Mouse (Mus musculus): ENCODE measurements around the gene Plxdc1. TPM values are rescaled to one million over a fixed set of nuclear protein-coding genes. Genes with fewer than 3 reads are reported as not detected.

Plxdc1 gene
- polyA plus RNA-seq, 1 experiment from 2014 or later, result 1.4 TPM

DNA sequence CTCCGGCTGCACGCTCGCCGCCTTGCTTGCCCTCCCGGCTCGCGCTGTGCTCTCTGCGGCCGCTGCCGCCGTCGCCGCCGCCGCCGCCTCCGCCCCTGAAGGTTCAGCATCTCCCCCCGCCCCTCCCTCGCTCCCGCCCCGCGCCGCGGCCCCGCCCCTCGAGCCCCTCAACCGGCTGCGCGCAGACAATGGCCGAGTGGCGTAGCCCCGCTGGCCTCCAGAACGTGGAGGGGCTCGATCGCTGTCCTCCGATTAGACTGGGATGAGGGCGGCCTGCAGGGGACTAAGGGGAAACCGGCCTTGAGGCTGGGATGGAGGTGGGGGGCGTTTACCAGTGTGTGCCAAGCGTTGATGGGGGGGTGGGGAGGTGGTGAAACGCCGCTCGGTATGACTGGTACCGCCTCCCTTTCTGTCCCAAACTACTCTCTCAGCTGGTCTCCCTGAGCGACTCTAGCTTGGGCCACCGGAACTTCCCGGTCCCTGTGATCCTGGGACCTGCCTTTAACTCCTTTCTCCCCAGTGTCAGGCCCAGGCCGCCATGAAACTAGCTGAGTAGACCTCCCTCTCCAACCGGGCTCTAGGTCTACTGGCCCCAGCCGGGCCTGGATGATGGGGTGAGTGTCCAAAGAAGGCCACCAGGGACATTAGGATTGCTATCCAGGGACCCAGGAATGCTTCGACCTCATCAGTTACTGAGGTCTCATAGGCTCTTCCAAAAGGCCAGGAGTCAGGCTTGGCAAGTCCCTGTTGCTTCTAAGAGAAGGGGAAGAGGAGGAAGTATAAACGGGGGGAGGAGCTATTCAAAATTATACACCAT, 36.5 kb upstream of the Plxdc1 start, which contains the start of gene Cacnb1:
TSS of gene Cacnb1 (minus strand) at position 480 of the 817 bp plus-strand sequence.
- H3K27ac ChIP-seq (replicated peaks), result peak within 1 kb of the TSS; percentile 93
- H3K27me3 ChIP-seq, result no peaks in the 10 kb centered on the region
- H3K4me1 ChIP-seq (replicated peaks), result peaks cover 53% of the 10 kb centered on the region
- WGBS, result under 1% methylated on average over 47 of the region's 52 CpGs
- peak within 1 kb of the TSS; percentile 85 for H3K9ac ChIP-seq
- H3K4me2 ChIP-seq, result peak within 1 kb of the TSS; percentile 82
- peak within 1 kb of the TSS; percentile 75 for H3K4me3 ChIP-seq
- H3K36me3 ChIP-seq, result peaks cover 7% of the 10 kb centered on the region; the same call in 1 of the 2 replicates
- no peaks in the 10 kb centered on the region for H3K9me3 ChIP-seq
- ATAC-seq (ENCODE audit: low FRiP score, low read depth), result peak; percentile 68

DNA sequence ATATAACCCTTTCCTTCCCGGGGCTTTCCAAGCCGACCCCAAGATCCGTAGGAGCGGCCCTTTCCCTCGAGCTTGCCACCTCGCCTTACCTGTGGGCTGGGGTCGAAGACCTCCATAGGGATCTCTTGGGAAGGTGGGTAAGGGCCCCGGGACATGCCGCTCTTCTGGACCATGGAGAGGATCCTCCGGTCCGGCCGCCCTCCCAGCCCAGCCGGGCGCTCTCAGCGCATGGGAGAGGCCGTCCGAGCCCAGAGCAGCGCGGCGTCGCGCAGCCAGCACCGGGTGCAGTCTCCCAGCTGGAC, 36.0 kb upstream of the Plxdc1 start:
- WGBS, result under 1% methylated on average over 23 of the region's 23 CpGs
- Histone ChIP-seq H3K4me1 (replicated peaks) (peaks cover 48% of the 10 kb centered on the region), H3K4me2 (peak overlapping the region; percentile 82), H3K27me3 (no peaks in the 10 kb centered on the region), H3K4me3 (peak overlapping the region; percentile 75), H3K9ac (peak overlapping the region; percentile 85), H3K36me3 (peaks cover 12% of the 10 kb centered on the region), H3K9me3 (no peaks in the 10 kb centered on the region), H3K27ac (replicated peaks) (peak overlapping the region; percentile 93)
- ATAC-seq (ENCODE audit: low FRiP score, low read depth), result peak; percentile 35

DNA sequence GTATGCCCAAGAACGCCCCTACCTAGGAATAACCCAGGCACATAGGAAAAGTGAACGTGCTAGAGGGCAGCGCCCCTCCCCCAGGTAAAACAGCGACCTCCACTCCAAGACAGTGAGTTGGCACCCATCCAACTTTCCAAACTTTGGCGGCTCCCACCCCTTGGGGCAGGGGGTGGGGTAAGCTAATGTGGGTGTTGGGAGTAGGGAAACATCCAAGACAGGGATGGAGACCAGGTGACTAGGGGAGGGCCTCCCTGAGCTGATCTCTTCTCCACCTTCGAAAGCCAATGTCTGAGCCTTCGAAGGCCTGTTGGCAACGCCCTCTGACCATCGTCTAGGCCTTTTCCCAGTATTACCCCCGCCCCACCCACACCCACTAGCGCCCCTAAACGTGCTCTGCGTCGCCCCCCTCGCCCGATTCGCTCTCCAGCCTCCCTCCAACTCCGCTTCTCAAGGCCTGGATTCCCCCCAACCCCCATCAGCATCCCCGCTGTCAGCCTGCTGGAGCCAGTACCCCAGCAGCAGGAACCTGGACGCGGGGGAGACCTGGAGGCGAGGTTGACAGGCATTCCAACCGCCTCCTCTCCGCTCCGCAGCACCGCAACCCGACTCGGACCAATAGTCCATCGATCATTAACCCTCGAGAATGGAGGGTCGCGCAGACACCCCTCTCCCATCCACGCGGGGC, 35.5 kb upstream of the Plxdc1 start:
- Histone ChIP-seq H3K27ac (replicated peaks) (peak overlapping the region; percentile 93), H3K9me3 (no peaks in the 10 kb centered on the region), H3K4me2 (peak overlapping the region; percentile 82), H3K27me3 (no peaks in the 10 kb centered on the region), H3K36me3 (peaks cover 17% of the 10 kb centered on the region), H3K4me1 (replicated peaks) (peaks cover 48% of the 10 kb centered on the region), H3K4me3 (peak overlapping the region; percentile 75), H3K9ac (peak overlapping the region; percentile 85)
- ATAC-seq (ENCODE audit: low FRiP score, low read depth), result peak; percentile 17; the same call in 1 of the 2 replicates
- 5% methylated on average over 33 of the region's 34 CpGs for WGBS

DNA sequence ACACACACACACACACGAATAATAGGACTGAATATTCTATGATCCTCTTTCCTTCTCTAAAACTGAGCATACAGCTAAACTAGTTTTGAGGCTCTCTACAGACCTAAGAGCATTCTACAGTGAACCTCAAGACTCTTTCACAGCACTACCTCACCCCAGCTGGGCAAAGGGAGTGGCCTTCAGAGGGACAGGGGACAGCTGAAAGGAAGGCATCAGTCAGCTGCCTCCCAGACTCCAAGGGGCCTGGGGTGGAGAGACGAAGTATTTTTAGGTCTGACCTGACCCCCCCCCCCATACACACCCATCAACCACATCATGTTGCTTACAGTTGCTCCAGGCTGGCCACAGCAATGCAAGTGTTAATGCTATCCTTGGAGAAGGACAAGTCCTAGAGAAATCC, 34.9 kb upstream of the Plxdc1 start:
- Histone ChIP-seq H3K4me2 (peak overlapping the region; percentile 82), H3K27me3 (no peaks in the 10 kb centered on the region), H3K9me3 (no peaks in the 10 kb centered on the region), H3K4me1 (replicated peaks) (peaks cover 47% of the 10 kb centered on the region), H3K36me3 (peaks cover 23% of the 10 kb centered on the region), H3K9ac (peak overlapping the region; percentile 85), H3K4me3 (peak overlapping the region; percentile 75), H3K27ac (replicated peaks) (peak overlapping the region; percentile 93)
- WGBS, result 28% methylated on average over 2 of the region's 2 CpGs
- ATAC-seq (ENCODE audit: low FRiP score, low read depth), result no peak

DNA sequence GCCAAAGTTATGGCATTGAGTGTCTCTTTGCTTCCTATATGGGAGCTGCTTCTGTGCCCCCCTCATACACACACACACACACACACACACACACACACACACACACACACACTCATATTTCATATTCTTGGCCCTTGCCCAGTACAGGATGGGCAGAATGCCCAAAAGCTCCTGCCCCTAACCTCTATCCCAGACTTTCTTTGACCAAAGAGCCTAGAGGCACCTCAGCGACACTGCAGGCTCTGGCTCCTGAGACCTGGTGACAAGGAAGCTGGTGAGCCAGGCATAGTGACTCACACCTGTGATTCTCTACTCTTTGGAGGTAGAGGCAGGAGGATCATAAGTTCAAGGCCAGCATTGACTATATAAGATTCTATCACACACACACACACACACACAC, 34.5 kb upstream of the Plxdc1 start:
- H3K9me3 ChIP-seq, result no peaks in the 10 kb centered on the region
- WGBS, result 36% methylated on average over 1 of the region's 1 CpGs
- peak overlapping the region; percentile 66; the same call in 1 of the 2 replicates for H3K27ac ChIP-seq (replicated peaks)
- peaks cover 27% of the 10 kb centered on the region for H3K36me3 ChIP-seq
- no peak for ATAC-seq (ENCODE audit: low FRiP score, low read depth)
- H3K27me3 ChIP-seq, result no peaks in the 10 kb centered on the region
- H3K9ac ChIP-seq, result peak overlapping the region; percentile 85
- peak overlapping the region; percentile 75 for H3K4me3 ChIP-seq
- H3K4me2 ChIP-seq, result peak overlapping the region; percentile 82
- peaks cover 43% of the 10 kb centered on the region for H3K4me1 ChIP-seq (replicated peaks)

DNA sequence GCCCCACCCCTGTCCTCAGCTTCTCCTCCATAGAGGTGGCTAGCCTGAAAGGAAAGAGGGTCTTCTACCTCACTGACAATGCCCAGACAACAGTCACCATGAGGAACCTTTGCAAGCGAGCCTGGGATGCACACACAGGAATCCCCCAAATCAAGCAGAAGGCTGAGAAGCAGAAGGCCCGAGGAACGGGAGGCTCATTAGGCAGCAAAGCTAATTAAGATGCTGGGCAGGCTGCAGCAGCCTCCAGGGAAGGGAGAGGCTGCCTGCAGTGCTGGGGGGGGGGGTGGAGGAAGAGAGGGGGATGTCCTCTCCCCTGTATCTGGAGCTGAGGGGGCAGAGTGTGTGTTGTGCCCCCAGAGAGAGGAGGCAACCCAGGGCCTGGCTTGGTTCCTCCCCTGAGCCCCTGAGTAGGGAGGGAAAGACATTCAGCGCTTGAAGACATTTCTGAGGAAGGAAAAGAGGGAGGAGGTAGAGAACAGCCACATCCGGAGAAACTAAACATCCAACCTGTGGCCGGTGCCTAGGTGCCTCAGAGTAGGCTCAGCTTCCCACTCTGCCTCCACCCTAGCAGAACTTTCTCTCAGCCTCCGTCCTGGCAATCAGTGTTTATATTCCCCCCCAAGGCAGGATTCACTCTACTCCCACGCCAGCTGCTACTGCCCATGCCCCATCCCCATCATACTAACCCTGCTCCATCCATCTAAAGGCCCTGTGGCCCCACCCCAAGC, 33.8 kb upstream of the Plxdc1 start:
- H3K4me2 ChIP-seq, result peak overlapping the region; percentile 82
- H3K36me3 ChIP-seq, result peaks cover 28% of the 10 kb centered on the region
- peak overlapping the region; percentile 85 for H3K9ac ChIP-seq
- H3K27me3 ChIP-seq, result no peaks in the 10 kb centered on the region
- ATAC-seq (ENCODE audit: low FRiP score, low read depth), result peak; percentile 8; the same call in 1 of the 2 replicates
- no peaks in the 10 kb centered on the region for H3K9me3 ChIP-seq
- peak overlapping the region; percentile 75 for H3K4me3 ChIP-seq
- H3K27ac ChIP-seq (replicated peaks), result peak overlapping the region; percentile 66
- 13% methylated on average over 8 of the region's 8 CpGs for WGBS
- peaks cover 40% of the 10 kb centered on the region for H3K4me1 ChIP-seq (replicated peaks)

DNA sequence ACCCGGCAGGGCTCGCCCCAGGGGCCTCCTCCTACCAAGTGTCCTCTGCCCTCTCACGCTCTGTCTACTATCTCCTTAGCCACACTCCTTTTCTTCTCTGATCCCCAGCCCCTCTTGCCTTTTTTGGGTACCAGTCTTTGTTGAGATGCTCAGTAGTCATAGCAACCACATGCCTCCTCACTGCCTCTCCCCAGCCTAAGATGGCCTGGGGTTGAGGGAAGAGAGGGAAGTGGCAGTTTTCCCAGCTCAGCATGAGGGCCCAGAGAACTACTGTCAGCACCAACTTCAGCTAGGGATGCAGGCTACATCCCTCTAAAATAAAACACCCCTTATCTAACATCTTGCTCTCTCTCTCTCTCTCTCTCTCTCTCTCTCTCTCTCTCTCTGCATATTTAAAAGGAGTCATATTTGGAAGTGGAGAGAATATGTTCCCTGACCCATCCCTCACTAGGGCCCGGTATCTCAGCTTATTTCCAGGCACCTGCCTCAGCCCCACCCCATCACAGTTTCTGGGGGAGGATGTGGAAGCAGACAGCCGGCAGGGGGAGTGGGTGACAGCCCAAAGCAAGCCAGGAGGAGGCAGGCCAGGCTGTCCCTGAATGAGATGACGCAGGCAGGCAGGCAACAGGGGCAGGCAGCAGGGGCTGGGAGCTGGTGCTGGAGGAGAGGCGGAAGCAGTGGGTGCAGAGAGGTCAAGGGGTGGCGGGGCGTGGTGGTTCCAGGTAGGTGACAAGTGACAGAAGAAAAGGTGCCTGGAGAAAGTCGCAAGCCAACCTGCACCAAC, 32.8 kb upstream of the Plxdc1 start:
- H3K9ac ChIP-seq, result no peak overlapping the region
- H3K9me3 ChIP-seq, result no peaks in the 10 kb centered on the region
- H3K27me3 ChIP-seq, result no peaks in the 10 kb centered on the region
- peaks cover 38% of the 10 kb centered on the region for H3K36me3 ChIP-seq
- H3K27ac ChIP-seq (replicated peaks), result peak overlapping the region; percentile 66
- H3K4me3 ChIP-seq, result no peak overlapping the region
- H3K4me1 ChIP-seq (replicated peaks), result peaks cover 40% of the 10 kb centered on the region
- ATAC-seq (ENCODE audit: low FRiP score, low read depth), result no peak
- peak overlapping the region; percentile 82 for H3K4me2 ChIP-seq
- WGBS, result 24% methylated on average over 10 of the region's 10 CpGs

DNA sequence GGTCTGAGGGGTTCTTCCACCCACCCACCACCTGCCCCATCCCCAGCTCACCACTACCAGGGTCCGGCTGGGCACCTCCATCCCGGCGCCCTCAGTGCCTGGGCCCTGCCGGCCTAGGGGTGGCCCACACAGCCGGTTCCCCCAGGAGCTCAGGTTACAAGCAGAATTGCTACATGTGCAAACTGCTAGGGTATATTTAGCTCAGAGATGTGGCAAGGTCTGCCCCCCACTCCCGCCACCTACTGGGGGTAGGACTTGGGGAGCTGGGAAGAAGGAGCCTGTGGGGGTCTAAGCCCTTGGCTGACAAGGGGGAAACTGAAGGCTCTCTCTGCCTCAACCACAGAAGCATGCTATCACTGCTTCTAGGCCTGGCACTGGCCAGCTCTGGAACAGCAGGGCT, 32.0 kb upstream of the Plxdc1 start:
- WGBS, result 84% methylated on average over 6 of the region's 6 CpGs
- H3K27ac ChIP-seq (replicated peaks), result no peak overlapping the region
- no peak overlapping the region for H3K4me2 ChIP-seq
- H3K4me1 ChIP-seq (replicated peaks), result peaks cover 36% of the 10 kb centered on the region
- H3K36me3 ChIP-seq, result peaks cover 44% of the 10 kb centered on the region
- H3K9me3 ChIP-seq, result no peaks in the 10 kb centered on the region
- H3K27me3 ChIP-seq, result no peaks in the 10 kb centered on the region
- ATAC-seq (ENCODE audit: low FRiP score, low read depth), result no peak
- H3K4me3 ChIP-seq, result no peak overlapping the region
- no peak overlapping the region for H3K9ac ChIP-seq

DNA sequence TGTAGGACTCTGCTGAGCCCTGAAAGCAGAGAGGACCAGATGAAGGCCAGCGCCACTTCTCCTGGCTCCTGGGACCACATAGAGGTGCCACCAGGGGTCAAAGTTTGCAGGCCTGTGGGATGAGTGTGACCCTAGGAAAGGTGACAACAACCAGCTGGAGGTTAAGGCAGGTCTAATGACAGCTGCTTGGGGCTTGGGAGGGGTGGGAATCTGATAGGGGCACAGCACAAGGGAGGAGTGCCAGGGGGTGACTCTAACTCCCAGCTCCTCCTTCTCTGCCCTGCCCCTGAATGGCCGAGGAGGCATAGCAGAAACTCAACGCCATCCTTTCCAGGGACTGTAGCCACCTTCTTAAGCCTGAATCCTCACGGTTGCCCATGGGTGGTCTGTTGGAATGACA, 30.6 kb upstream of the Plxdc1 start:
- WGBS, result 80% methylated on average over 4 of the region's 4 CpGs
- no peak overlapping the region for H3K27ac ChIP-seq (replicated peaks)
- H3K9ac ChIP-seq, result no peak overlapping the region
- H3K4me1 ChIP-seq (replicated peaks), result peaks cover 32% of the 10 kb centered on the region
- no peak overlapping the region for H3K4me2 ChIP-seq
- peaks cover 47% of the 10 kb centered on the region for H3K36me3 ChIP-seq
- no peaks in the 10 kb centered on the region for H3K9me3 ChIP-seq
- ATAC-seq (ENCODE audit: low FRiP score, low read depth), result no peak
- no peak overlapping the region for H3K4me3 ChIP-seq
- no peaks in the 10 kb centered on the region for H3K27me3 ChIP-seq

DNA sequence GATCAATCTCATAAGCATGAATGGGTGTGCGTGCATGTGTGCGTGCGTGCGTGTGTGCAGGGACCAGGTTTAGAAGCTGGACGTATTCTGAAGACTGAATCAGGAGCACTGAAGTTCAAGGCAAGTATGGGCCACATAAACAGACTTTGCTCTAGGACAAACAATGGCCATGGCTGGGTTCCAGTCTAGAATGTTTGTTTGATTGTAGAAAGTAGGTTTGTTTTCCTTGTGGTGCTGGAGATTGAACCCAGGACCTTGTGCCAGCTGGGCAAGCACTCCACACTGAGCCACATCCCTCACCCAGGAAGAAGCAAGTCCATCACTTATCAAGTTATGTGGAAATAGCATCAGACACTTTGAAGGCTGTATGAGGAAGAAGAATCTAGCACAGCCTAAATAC, 29.9 kb upstream of the Plxdc1 start:
- Histone ChIP-seq H3K27ac (replicated peaks) (no peak overlapping the region), H3K9me3 (no peaks in the 10 kb centered on the region), H3K4me2 (no peak overlapping the region), H3K27me3 (no peaks in the 10 kb centered on the region), H3K4me1 (replicated peaks) (peaks cover 26% of the 10 kb centered on the region), H3K36me3 (peaks cover 50% of the 10 kb centered on the region), H3K9ac (no peak overlapping the region), H3K4me3 (no peak overlapping the region)
- no peak for ATAC-seq (ENCODE audit: low FRiP score, low read depth)
- 90% methylated on average over 5 of the region's 5 CpGs for WGBS

DNA sequence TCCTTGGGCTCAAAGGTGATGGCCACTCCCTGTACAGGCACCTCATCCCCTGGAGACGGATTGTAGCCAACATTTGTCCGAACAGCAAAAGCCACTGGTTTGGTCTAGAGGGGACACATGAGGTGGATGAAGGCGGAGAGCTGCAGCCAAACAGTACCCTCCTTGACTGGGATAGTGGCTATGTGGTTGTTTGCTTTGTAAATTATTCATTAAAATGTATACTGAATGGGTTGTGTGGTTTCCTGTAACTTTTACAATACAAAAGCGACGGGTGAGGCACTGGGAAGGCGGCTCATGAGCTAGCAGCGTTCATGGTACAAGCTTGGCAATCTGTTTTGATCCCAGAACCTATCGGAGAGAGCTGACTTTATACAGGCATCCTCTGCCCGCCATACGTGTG, 26.6 kb upstream of the Plxdc1 start:
- WGBS, result 87% methylated on average over 10 of the region's 10 CpGs
- no peaks in the 10 kb centered on the region for H3K9me3 ChIP-seq
- H3K9ac ChIP-seq, result no peak overlapping the region
- no peaks in the 10 kb centered on the region for H3K4me1 ChIP-seq (replicated peaks)
- H3K27me3 ChIP-seq, result no peaks in the 10 kb centered on the region
- no peak overlapping the region for H3K27ac ChIP-seq (replicated peaks)
- ATAC-seq (ENCODE audit: low FRiP score, low read depth), result no peak
- H3K4me3 ChIP-seq, result no peak overlapping the region
- H3K4me2 ChIP-seq, result no peak overlapping the region
- H3K36me3 ChIP-seq, result peaks cover 70% of the 10 kb centered on the region
